27 mouse cellular contexts compared by ENCODE assay signal in the genomic region with DNA sequence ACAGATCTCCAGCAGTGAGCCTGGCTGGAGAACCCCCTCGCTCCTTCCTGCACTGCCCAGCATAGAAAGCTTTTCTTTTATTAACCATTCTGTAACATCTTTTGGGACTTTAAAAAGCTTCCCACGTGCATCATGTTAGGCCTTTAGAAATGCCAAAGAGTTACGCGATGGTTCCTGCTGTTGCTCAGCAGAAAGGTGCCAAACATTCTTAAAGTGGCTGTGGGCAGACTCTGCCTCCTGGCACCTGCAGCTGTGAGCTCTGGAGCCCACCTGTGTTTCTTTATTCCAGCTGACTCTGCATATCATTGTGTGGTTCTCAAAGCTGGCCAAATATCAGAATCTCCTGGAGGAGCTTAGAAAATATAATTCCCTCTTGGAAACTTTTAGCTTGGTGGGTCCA. TPM values are rescaled to one million over a fixed set of nuclear protein-coding genes. Genes with fewer than 3 reads are reported as not detected.
"Had no signal": no experiment of that assay in that cellular context is flagged by ENCODE, and none has a peak within 500 bp of the region (broad histone marks: within the 10 kb centered on the region; RNA-seq: fewer than 3 reads in every experiment).

No protein-coding gene starts in this region.

- DNase-seq: cerebellum, adult 2 months; cerebellum, adult 8-10 months; cerebellum, adult 9-10 months; cerebellum, adult 9-11 months; cerebellum, postnatal 10 days; cerebellum, postnatal 14 days; cerebellum, postnatal 25 days; cerebellum, postnatal 36 days; embryo, embryonic 11 days; forebrain, postnatal 0 days; gastrocnemius, adult 2 months; gastrocnemius, postnatal 10 days; gastrocnemius, postnatal 14 days; gastrocnemius, postnatal 25 days; gastrocnemius, postnatal 36 days; heart, adult 11 months; heart, adult 18-20 months; heart, adult 2 months had no signal

- ATAC-seq: forebrain, embryonic 13.5 days; forebrain, embryonic 14.5 days; forebrain, embryonic 15.5 days; forebrain, embryonic 16.5 days; forebrain, postnatal 0 days had no signal

RNA-seq across cellular contexts. Expression of gene Ccna1, which starts 51.3 kb away (rescaled TPM):
- total RNA-seq: common myeloid progenitor, adult 5-6 weeks; gastrocnemius, adult 18-20 months; gastrocnemius, adult 2 months; gastrocnemius, adult 8-10 months; gastrocnemius, postnatal 14 days; gastrocnemius, postnatal 25 days; gastrocnemius, postnatal 36 days; granulocyte monocyte progenitor cell, adult 5-6 weeks; heart, adult 18-20 months; heart, adult 2 months; heart, adult 8-10 months had no signal
